Mouse (Mus musculus) brain, embryonic 14.5 days (tissue): Measurements from ENCODE around the gene Tcp11l2.

Experiments used
- CTCF ChIP-seq: fragments of 200-500 bp; IDR thresholded peaks from 2 replicates; pipeline ENCODE4 v1.5.1; 2012; ENCODE audit warnings: inconsistent platforms, mild to moderate bottlenecking, moderate library complexity, borderline replicate concordance; ENCODE audit not compliant: insufficient read depth, insufficient read length; ENCODE audit errors: extremely low read depth
- POLR2A ChIP-seq: fragments of 200-500 bp; IDR thresholded peaks from 2 replicates; pipeline ENCODE4 v1.6.1; 2012; ENCODE audit warnings: mild to moderate bottlenecking, inconsistent platforms, borderline replicate concordance; ENCODE audit not compliant: poor library complexity, insufficient read depth, insufficient read length, severe bottlenecking; ENCODE audit errors: extremely low read depth

- TF ChIP-seq POLR2A (no peak), CTCF (no peak)
Measured at GRCm38 (mm10) chr10:84581191-84581590, 4.8 kb downstream of the Tcp11l2 start.
